Mouse (Mus musculus) cortical plate, adult 2 months (tissue): ENCODE data around the gene Fli1. TPM values are rescaled to one million over a fixed set of nuclear protein-coding genes. Genes with fewer than 3 reads are reported as not detected.

Source experiments
- H3K27ac ChIP-seq: fragments of 200-500 bp; 2 replicates; pipeline ENCODE4 v1.5.1; 2012; ENCODE audit warnings: low read length, control low read depth, inconsistent platforms; ENCODE audit not compliant: insufficient read depth
- H3K4me1 ChIP-seq: fragments of 200-500 bp; 2 replicates; pipeline ENCODE4 v1.6.1; 2011; ENCODE audit warnings: low read length; ENCODE audit not compliant: control insufficient read depth, insufficient read depth
- H3K4me3 ChIP-seq: fragments of 200-500 bp; 2 replicates; pipeline ENCODE4 v1.5.1; 2011; ENCODE audit warnings: mild to moderate bottlenecking, low read length, control low read depth; ENCODE audit not compliant: insufficient read depth
- CTCF ChIP-seq: fragments of 200-500 bp; IDR thresholded peaks from 2 replicates; pipeline ENCODE4 v1.5.1; 2011; ENCODE audit warnings: mild to moderate bottlenecking, control low read depth, low read length; ENCODE audit not compliant: insufficient read depth; ENCODE audit errors: extremely low read depth
- POLR2A ChIP-seq: fragments of 200-500 bp; IDR thresholded peaks from 2 replicates; pipeline ENCODE4 v1.6.1; 2011; ENCODE audit warnings: mild to moderate bottlenecking, low read length, control low read depth; ENCODE audit not compliant: insufficient read depth; ENCODE audit errors: extremely low read depth
- polyA plus RNA-seq: library from polyadenylated mRNA; depleted of rRNA; stranded (reverse); fragments of >200 nt; gene quantifications from 2 replicates; pipeline ENCODE4 v1.2.3, GENCODE M21; 2012

The Fli1 gene
- polyA plus RNA-seq, 1 experiment, result 3.7 TPM

- H3K4me3 ChIP-seq, result no peak overlapping the region
- H3K4me1 ChIP-seq, result no peaks in the 10 kb centered on the region
- H3K27ac ChIP-seq, result no peak overlapping the region
- TF ChIP-seq CTCF (no peak), POLR2A (no peak)
Measured at GRCm38 (mm10) chr9:32415952-32416351, 126.7 kb downstream of the Fli1 start.

- TF ChIP-seq CTCF (no peak), POLR2A (no peak)
- no peaks in the 10 kb centered on the region for H3K4me1 ChIP-seq
- H3K4me3 ChIP-seq, result no peak overlapping the region
- H3K27ac ChIP-seq, result no peak overlapping the region
Measured at GRCm38 (mm10) chr9:32414956-32415355, 127.7 kb downstream of the Fli1 start.

- no peak overlapping the region for H3K4me3 ChIP-seq
- TF ChIP-seq CTCF (no peak), POLR2A (no peak)
- H3K27ac ChIP-seq, result no peak overlapping the region
- H3K4me1 ChIP-seq, result peaks cover 3% of the 10 kb centered on the region; the same call in 1 of the 2 replicates
Measured at GRCm38 (mm10) chr9:32412836-32413580, 129.7 kb downstream of the Fli1 start.

- Histone ChIP-seq H3K27ac (no peak overlapping the region), H3K4me1 (peaks cover 3% of the 10 kb centered on the region; the same call in 1 of the 2 replicates), H3K4me3 (no peak overlapping the region)
- TF ChIP-seq POLR2A, result no peak
- no peak for TF ChIP-seq CTCF
Measured at GRCm38 (mm10) chr9:32411507-32411906, 131.2 kb downstream of the Fli1 start.

GRCm38 (mm10) chr9:32410671-32411070 is 132.0 kb downstream of the Fli1 start:
- no peak overlapping the region for H3K4me3 ChIP-seq
- no peak overlapping the region for H3K27ac ChIP-seq
- TF ChIP-seq POLR2A (no peak), CTCF (no peak)
- peaks cover 3% of the 10 kb centered on the region; the same call in 1 of the 2 replicates for H3K4me1 ChIP-seq

GRCm38 (mm10) chr9:32409060-32409961 is 133.3 kb downstream of the Fli1 start:
- Histone ChIP-seq H3K27ac (no peak overlapping the region), H3K4me1 (peaks cover 3% of the 10 kb centered on the region; the same call in 1 of the 2 replicates), H3K4me3 (peak overlapping the region; percentile 28; the same call in 1 of the 2 replicates)
- TF ChIP-seq CTCF (no peak), POLR2A (no peak)

GRCm38 (mm10) chr9:32408730-32409059 is 134.0 kb downstream of the Fli1 start:
- Histone ChIP-seq H3K4me3 (peak overlapping the region; percentile 28; the same call in 1 of the 2 replicates), H3K4me1 (peaks cover 3% of the 10 kb centered on the region; the same call in 1 of the 2 replicates), H3K27ac (no peak overlapping the region)
- TF ChIP-seq POLR2A (no peak), CTCF (no peak)

- Histone ChIP-seq H3K4me1 (peaks cover 3% of the 10 kb centered on the region; the same call in 1 of the 2 replicates), H3K4me3 (no peak overlapping the region), H3K27ac (no peak overlapping the region)
- TF ChIP-seq CTCF (peak; percentile 81), POLR2A (no peak)
Measured at GRCm38 (mm10) chr9:32405191-32405925, 137.3 kb downstream of the Fli1 start.

- no peak overlapping the region for H3K27ac ChIP-seq
- no peaks in the 10 kb centered on the region for H3K4me1 ChIP-seq
- no peak overlapping the region for H3K4me3 ChIP-seq
- TF ChIP-seq CTCF (no peak), POLR2A (no peak)
Measured at GRCm38 (mm10) chr9:32400662-32401161, 141.9 kb downstream of the Fli1 start.

GRCm38 (mm10) chr9:32400212-32400611 is 142.4 kb downstream of the Fli1 start:
- Histone ChIP-seq H3K4me1 (no peaks in the 10 kb centered on the region), H3K4me3 (no peak overlapping the region), H3K27ac (no peak overlapping the region)
- no peak for TF ChIP-seq POLR2A
- no peak for TF ChIP-seq CTCF
